Mouse (Mus musculus) G1E (cell line): ENCODE results near the gene Arxes2.

ENCODE experiments used
- CTCF ChIP-seq: IDR thresholded peaks from 2 replicates; pipeline ENCODE4 v1.5.1; 2012; ENCODE audit warnings: low read depth, low read length, inconsistent platforms, mixed read lengths
- GATA1 ChIP-seq: IDR thresholded peaks from 2 replicates; pipeline ENCODE4 v1.6.1; 2012; ENCODE audit warnings: borderline replicate concordance, low read length, inconsistent platforms, mixed read lengths
- TAL1 ChIP-seq: conservative IDR thresholded peaks from 2 replicates; pipeline ENCODE4 v1.6.1; 2012; ENCODE audit warnings: low read depth, low read length, inconsistent platforms, mixed read lengths

DNA sequence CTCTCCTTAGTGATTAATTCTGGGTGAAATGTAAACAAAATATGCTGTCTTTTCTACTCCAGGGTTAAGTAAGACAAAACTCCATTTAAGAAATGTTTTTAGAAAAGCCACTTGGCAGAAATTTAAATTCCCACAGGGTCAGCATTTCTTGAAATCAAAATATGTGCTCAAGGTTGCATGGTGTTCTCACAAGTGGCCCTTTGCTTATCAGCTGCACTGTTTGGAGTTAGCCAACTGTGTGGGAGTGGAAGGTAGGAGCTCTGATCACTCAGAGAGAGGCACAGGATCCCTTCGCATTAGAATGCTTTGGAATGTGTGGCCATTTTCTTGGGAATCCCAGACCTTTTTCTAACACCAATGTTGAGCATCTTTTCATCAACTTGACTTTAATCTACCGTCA, 3.0 kb upstream of the Arxes2 start:
- no peak for TF ChIP-seq TAL1
- no peak for TF ChIP-seq CTCF
- TF ChIP-seq GATA1 = no peak
